Mouse (Mus musculus) retina, embryonic 14.5 days (tissue): ENCODE measurements around the gene Kdm5a.

Source experiments
- DNase-seq: peaks from one replicate; pipeline ENCODE4 v3.0.0-alpha.2; 2015; ENCODE audit warnings: low spot score

The Kdm5a gene

DNA sequence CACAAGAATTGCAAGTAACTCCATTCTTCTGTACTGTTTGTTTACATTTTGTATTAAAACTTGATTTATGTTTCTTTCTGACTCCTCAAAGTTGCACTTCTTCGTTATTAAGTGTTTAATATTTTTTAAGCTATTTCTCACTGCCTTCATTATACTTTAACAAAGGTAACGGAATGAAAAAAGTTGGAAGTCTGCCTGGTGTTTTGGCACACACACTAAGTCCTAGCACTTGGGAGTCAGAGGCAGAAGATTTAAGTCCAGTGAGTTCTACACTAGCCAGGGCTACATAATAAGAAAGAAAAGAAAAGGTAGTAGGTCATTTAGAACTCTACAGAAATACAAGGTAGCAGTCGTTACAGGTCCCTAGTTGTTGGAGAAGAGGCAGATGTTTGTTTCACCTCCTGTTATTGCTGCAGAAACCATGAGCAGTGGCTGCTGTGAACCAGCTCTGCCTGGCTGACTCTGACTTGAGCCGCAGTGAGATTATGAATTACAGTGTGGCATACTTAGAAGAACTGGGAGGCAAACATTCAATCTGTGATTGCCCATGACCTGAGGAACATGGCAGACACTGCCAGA is 78.3 kb downstream of the Kdm5a start:
- DNase-seq: no peak

DNA sequence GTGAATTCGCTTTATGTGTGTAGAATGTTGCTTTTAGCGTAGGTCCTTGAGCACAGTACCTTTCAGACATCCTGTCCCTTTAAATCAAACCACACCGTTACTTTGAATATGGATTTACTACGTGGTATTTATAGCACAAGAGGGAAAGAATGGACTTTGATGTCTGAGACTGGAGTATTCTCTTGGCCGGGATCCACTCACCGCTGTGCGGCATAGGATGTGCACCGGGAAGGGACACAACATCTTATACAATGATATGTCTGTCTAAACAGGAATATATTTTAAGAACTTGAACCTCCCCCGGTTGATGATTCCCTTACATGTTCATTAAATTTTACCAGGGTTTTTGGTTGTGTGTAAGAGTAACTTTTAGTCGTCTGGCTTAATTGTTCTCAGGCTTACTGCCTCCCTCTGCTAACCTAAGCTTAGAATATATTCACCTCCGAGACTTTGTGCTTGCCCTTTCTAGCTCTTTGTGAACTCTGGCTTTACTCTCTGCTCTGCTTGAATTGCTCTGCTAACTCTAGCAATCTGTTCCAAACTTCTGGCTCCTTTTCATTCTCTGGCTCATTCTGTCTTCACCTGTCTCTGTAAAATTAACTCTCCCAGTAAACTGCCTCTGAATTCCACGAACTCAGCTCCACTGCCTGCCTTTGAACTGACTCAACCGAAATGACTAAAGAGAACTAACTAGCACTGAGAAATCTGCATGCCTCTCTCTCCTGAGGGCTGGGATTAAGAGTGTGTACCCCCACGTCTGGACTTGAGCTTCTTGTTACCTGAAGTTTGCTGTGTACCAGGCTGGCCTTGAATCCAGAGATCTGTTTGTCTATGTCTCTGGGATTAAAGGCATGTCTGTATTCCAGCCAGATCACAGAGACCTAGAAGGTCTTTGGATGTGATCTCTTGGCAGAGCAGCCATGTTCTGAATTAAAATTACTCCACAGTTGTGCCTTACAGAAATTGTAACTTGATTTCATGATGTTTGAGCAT is 79.7 kb downstream of the Kdm5a start:
- no peak for DNase-seq

DNA sequence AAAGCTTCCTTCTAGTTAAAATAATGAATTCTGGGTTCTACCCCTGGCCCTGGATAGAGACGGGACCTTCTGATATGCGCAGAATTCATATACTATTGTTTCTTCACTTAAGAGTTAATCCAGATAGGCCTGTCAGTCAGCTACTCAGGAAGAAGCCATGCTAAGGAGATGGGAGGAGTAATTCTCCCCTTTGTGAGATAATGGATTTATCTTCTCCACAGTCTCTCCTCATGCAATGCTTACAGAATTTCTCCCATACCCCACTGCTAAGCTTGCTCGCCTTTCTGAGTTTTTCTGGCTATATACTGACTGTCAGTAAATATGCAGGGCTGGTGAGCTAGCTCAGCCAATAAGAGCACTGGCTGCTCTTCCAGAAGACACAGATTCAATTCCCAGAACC is 86.3 kb downstream of the Kdm5a start:
- DNase-seq: no peak

DNA sequence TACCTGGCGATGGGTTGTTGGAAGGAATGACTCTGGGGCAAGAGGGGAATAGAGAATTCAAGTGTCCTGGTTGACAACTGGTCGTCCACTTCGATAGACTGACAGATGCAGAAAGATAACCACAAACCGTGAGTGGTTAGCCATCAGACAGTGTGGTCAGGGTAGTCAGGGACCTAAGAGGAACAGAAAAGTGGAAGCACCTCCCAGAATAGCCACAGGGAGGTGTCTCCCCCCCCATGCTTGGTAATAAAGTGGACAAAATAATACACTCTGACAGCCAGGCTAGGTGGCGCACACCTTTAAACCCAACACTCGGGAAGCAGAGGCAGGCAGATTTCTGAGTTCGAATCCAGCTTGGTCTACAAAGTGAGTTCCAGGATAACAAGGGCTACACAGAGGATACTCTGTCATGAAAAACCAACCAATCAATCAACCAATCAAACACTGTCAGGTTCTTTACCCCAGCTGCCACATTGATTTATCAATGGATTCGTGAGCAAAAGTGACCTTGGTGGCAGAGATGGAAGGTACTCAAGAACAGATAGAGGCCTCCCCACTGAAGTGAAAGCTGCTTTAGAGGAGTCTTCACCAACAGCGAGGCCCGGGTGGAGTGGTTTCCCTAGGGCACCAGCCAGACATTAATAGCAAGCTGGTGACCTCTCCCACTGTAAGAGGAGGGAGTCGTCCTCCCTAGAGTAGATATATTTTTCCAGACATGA is 88.6 kb downstream of the Kdm5a start:
- DNase-seq: no peak

DNA sequence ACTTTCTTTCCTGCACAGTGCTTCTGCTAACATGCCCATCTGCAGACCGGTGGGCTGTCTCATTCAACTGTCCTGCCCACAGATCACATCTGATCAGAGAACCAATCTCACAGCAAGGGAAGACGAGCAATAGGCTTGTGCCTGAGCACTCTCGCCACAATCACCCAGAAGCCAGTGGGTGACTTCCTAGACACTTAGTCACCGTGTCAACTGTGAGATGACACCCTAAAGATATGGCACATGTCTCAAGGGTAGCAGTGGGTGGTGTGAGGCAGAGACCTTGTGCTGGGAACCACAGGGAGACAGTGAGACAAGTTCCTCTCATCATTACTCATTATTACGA is 89.2 kb downstream of the Kdm5a start:
- DNase-seq: no peak

DNA sequence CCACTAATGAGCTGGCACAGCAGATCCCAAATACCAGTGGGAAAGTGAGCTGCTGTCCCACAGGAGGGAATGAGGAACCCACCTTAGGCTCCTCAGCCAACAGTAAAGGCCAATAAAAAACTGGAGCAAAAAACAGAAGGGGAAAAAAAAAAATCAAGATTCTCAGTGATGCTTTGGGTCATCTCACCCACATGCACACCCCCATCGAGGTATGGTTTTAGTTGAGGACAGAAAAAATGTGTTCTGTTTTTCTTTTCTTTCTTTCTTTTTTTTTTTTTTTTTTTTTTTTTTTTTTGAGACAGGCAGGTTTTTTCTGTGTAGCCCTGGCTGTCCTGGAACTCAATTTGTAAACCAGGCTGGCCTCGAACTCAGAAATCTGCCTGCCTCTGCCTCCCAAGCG is 89.6 kb downstream of the Kdm5a start:
- no peak for DNase-seq

DNA sequence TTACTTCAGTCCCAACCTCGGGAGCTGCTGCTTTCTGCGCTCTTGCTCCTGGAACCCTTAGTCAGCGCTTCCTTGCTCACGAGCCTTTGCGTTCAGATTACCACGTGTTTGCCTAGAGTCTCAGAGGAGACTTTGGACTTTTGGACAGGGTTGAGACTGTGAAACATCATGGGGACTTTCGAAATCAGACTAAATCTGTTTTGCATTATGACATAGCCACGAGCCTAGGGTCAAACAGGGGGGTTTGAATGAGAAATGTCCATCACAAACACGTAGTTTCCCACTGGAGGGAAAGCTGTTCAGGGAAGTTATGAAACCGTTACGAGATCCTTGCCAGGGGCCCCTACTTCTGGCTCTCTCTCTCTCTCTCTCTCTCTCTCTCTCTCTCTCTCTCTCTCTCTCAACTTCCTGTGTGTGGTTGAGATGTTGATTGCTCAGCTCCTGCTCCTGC is 90.7 kb downstream of the Kdm5a start:
- no peak for DNase-seq

DNA sequence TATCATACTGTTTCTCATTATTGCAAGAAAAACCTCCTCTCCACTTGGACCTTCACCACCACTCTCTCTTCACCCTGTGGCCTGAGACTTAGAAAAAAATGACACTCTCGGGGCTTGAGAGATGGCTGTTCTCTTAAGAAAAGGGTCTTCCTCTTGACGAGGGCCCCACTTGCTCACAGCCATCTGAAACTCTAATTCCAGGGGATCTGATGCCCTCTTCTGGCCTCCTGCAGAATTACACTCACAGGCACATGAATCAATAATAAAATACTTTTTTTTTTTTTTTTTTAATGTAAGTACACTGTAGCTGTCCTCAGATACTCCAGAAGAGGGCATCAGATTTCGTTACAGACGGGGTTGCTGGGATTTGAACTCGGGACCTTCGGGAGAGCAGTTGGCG is 93.2 kb downstream of the Kdm5a start:
- no peak for DNase-seq

DNA sequence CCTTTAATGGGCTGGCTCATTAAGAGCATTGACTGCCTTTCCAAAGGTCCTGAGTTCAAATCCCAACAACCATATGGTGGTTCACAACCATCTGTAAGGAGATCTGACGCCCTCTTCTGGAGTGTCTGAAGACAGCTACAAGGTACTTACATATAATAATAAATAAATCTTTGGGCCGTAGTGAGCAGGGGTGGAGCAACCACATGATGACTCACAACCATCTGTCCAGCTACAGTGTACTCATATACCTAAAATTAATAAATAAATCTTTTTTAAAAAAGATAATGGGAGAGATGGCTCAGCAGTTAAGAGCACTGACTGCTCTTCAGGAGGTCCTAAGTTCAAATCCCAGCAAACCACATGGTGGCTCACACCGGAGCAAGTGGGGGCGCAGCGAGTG is 93.8 kb downstream of the Kdm5a start:
- DNase-seq: no peak

DNA sequence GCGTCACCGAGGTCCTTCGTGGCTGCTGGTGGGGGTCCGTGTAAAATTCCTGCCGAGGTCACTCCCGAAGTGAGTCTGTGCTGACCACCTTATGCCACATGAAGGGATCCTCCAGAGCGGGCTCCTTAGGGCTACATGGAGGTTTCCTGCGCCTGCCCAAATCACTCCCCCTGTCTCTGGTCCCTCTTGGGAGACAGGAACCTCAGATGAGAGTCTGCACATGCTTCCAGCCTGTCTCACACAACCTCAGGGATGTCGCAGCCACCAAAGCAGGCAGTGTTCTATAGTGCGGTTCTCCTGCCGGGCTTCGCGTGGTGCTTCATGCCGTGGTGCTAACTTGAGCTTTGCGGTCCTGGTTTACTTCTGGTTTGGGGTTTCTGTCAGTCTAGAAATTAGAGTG is 97.3 kb downstream of the Kdm5a start:
- no peak for DNase-seq

DNA sequence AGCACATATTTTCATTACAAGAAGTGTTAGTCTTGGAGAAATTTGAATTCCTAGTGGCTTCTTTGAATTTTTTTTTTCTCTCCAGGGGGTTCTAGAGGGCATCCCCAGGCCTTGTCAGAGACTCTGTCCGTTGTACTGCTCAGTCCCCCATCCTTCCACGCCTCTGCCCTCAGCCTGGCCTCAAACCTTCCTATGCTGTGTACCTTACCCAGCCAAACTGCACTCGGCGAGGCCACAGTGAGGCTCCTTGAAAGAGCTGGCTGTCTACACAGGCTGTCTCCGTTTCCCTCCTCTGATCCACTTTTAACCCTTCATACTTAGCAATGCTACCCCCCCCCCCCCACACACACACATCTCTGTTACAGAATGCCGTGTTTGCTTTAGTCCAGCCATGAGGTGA is 98.3 kb downstream of the Kdm5a start:
- DNase-seq: no peak

DNA sequence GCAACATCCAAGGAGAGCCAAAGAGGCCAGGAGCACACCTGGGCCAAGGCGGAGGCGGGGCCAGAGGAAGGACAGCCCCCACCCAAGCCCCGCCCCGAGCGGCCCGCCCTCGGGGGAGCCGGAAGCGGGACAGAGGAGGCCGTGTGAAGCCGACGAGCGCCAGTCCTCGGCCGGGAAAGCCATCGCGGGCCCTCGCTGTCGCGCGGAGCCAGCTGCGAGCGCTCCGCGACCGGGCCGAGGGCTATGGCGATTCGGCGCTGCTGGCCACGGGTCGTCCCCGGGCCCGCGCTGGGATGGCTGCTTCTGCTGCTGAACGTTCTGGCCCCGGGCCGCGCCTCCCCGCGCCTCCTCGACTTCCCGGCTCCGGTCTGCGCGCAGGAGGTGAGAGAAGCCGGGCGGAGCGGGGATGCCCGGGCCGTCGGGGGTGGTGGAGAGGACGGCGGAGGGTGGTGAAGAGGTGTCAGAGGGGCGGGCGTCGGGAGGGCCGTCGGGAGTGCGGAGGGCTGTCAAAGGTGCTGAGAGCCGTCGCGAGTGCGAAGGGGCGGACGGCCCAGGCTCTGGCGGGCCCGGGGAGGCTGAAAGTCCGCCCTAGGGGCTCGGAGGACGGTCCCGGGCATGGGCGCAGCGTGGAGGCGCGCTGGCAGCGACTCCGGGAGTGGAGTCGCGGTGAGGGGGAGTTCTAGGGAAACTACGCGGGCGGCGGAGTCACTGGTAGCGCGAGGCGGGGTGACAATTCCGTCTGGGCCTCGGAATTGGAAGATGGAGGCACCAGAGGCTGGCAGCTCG is 99.4 kb downstream of the Kdm5a start, which contains the start of gene Il17ra:
Il17ra (plus strand) TSS at position 162 of the 786 bp plus-strand sequence.
- DNase-seq: peak; percentile 65

DNA sequence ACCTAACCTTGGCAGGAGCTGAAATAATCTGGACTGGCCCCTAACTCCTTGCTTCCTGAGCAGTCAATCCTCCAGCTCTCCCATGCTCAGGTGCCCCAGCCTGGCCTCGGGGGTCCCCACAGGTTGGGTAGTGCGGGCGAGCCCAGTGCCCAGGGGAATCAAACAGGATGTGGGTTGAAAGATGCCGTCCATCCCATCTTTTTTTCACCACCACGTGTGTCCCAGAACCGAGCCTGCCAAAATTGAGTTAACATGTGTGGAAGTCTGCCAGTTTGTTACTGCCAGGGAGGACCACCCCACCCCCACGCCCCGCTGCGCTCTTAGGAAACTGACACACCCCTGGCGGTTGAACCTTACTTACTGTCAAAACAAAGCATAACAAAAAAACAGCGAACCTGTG is 100.0 kb downstream of the Kdm5a start:
- DNase-seq: no peak

DNA sequence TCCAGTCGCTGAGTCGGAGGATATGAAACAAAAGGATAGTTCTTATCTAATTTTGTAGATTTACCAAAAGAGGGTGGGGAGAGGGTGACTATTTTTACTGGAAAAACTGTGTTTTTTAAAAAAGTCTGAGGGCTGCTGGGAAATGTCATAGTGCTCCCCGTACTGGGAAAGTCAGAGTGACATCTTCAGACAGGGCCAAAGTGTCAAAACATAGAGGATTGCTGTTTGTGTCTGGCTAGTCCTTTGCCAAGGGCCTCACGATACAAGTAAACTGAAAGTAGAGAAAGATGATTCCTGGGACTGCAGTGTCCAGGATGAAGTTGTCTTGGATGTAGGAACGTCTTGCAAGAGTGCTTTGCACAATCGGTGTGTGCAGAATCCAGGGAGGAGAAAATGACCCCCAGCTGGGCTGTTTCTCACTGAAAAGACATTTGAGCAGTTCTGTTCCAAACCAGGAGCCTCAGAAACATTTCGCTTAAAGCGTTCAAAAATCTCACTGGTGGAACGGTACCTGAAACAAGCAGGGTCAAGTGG is 100.5 kb downstream of the Kdm5a start:
- no peak for DNase-seq

DNA sequence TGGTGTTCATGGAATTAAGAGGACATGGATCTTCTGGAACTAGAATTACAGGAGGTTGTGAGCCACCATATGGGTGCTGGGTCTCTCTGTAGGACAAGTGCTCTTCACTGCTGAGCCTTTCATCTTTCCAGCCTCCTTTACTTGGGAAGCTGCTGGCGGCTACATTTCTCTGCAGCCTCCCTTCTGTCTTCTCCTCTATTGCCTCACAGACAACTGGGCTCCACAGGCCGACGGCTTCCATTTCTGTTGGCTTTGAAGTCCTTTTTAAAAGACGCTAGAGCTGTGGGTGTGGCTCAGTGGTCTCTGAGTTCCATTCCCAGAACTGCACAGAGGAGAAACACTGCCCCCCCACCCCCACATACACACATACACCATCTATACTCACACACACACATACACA is 101.5 kb downstream of the Kdm5a start:
- DNase-seq: no peak

DNA sequence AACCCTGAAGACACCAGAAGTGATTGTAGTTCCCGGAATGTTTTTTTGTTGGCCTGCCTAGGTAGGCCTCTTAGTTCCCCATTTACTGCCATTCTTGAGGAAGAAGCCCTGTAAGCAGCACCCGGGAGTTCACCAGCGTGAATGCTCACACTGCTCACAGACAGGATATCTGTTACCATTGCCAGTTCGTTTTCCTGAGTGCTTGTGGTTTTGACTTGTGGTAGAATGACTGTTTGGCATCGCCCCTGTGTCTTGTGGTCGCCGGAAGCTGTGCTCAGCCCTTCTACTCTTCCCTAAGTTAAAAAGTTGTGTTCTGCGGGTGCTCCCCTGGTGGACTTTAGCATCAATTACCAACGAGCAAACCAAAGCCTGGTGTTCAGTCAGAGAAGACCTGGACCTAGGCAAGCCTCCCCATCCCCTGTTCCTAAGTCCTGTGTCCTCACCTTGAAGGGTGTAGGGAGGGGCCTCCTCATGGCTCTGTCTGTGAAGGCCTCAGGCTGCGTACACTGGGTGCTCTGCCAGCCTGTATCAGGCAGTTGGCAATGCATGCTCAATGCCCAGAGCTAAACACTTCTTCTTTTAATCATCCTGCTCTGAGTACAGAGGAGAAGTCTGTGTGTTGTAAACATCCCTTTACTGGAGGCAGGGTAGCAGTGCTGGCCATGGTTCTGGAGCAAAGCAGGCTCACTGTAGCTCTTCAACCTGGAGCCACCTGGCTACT is 102.8 kb downstream of the Kdm5a start:
- no peak for DNase-seq

DNA sequence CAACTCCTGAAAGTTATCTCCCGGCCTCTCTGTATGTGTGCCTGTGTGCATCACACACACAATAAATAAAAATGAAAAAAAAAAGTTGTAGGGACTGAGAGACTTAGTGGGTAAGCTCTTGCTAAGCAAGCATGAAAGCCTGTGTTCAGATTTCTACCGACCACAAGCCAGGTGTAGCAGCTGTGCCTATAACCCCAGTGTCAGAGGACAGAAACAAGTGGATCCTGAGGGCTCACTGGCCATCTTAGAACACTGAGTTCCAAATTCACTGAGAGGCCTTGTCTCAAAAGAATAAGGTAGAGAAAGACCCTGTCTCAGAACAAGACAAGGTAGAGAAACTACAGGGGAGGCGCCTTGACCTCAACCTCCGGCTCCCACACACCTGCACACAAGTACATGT is 104.3 kb downstream of the Kdm5a start:
- no peak for DNase-seq

DNA sequence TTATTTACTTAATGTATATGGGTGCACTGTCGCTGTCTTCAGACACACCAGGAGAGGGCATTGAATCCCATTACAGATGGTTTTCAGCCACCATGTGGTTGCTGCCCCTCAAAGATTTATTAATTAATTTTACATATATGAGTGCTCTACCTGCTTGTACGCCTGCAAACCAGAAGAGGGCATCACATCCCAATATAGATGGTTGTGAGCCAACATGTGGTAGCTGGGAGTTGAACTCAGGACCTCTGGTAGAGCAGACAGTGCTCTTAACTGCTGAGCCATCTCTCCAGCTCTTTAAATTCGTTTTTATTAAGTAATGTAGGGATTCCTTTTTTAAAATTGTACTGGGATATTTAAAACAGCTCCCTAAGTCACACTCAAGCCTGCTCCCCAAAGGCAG is 105.3 kb downstream of the Kdm5a start:
- DNase-seq: no peak

DNA sequence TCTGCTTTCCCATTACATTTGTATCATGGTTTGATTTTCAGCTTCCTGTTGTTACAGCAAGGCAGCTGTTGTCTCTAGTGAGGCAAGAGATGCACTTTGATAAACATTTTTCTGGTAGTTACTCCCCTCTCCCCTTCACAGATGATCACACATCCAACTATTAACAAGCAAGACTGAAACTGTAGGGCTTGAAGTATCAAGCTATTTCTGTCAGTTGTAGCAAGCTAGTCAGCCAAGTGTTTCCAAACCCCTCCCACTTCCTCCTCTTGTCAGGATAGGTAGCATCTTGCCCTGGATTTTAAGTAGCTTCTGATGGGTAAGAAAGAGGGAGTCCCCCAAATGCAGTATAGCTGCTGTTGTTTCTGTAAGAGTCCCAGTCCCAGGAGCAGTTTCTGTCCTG is 105.8 kb downstream of the Kdm5a start:
- no peak for DNase-seq

DNA sequence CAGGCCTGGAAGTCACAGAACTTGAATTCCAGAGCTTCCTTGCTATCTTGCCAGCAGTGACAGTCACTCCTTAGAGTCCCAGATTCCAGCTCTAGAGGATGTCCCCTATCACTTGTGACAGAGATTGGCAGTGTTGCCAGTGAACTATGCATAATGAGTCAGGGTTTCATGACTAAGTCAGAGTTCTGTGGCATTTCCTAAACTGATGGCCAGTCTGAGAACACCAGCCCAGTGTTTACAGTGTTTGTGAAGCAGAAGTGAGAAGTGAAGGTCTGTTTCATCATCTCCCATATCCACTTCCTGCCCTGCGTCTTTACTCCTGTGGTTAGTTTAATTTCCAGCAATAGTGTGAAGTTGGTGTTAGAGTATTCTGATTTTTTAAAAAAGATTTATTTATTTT is 106.7 kb downstream of the Kdm5a start:
- no peak for DNase-seq

DNA sequence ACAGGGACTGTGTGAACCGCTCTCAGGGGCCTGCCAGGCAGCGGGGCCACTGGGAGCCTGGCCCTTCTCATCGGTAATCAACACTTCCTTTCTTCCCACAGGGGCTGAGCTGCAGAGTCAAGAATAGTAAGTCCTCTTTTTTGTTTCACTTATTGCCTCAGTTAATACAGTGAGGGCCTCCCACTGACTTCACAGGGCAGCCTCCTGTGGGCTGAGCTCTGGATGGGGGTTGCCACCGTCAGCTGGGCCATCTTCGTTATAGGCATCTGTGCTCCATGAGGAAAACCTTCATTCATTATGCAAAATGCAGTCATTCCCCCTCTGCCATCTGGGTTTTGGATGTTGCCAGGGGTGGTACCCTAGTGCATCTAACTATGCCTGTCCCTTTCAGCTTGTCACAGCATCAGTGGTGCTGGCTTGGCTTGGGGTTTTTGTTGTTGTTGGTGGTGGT is 108.1 kb downstream of the Kdm5a start:
- peak; percentile 56 for DNase-seq
